Mouse (Mus musculus) heart, adult 2 months (tissue): ENCODE data around the gene Tmem159.

ENCODE experiments used
- CTCF ChIP-seq: fragments of 200-600 bp; IDR thresholded peaks from 2 replicates; pipeline ENCODE4 v1.8.1; 2022; ENCODE audit warnings: antibody characterized with exemption, mild to moderate bottlenecking, moderate library complexity
- EP300 ChIP-seq: fragments of 200-500 bp; IDR thresholded peaks from 2 replicates; pipeline ENCODE4 v1.6.1; 2011; ENCODE audit warnings: low read depth, low read length, control low read depth; ENCODE audit not compliant: insufficient read depth
- POLR2A ChIP-seq: fragments of 200-500 bp; IDR thresholded peaks from 2 replicates; pipeline ENCODE4 v1.6.1; 2011; ENCODE audit warnings: mild to moderate bottlenecking, low read depth, low read length, control low read depth; ENCODE audit not compliant: insufficient read depth

GRCm38 (mm10) chr7:120080177-120080576 lies 22.0 kb upstream of the Tmem159 start:
- TF ChIP-seq EP300: no peak
- TF ChIP-seq POLR2A: no peak
- no peak for TF ChIP-seq CTCF
